Mouse (Mus musculus) ES-E14 (cell line): ENCODE measurements around the gene Krtap9-1.
"Not testable (repeated sequence)": the region's sequence is repeated elsewhere in the genome, so short reads cannot be mapped to it uniquely, and the experiment has no call there.

Experiments
- CHD2 ChIP-seq: IDR thresholded peaks from 2 replicates; pipeline ENCODE4 v1.6.1; 2014; ENCODE audit warnings: mild to moderate bottlenecking, low read depth, low read length, inconsistent platforms
- HCFC1 ChIP-seq: IDR thresholded peaks from 2 replicates; pipeline ENCODE4 v1.6.1; 2012; ENCODE audit warnings: low read length, inconsistent platforms, borderline replicate concordance; ENCODE audit not compliant: insufficient read depth
- MAFK ChIP-seq: IDR thresholded peaks from 2 replicates; pipeline ENCODE4 v1.6.1; 2014; ENCODE audit warnings: mild to moderate bottlenecking, low read depth, low read length, inconsistent platforms; ENCODE audit not compliant: insufficient read depth
- ZC3H11A ChIP-seq: IDR thresholded peaks from 2 replicates; pipeline ENCODE4 v1.6.1; 2012; ENCODE audit warnings: low read depth, mild to moderate bottlenecking, inconsistent platforms, low read length, borderline replicate concordance
- ZNF384 ChIP-seq: IDR thresholded peaks from 2 replicates; pipeline ENCODE4 v1.6.1; 2012; ENCODE audit warnings: low read depth, low read length, inconsistent platforms

GRCm38 (mm10) chr11:99878887-99879286, 5.7 kb downstream of the Krtap9-1 start, which contains the start of gene Gm11567:
- TF ChIP-seq HCFC1, MAFK, ZNF384, CHD2, ZC3H11A: not testable (repeated sequence)
